Mouse (Mus musculus): ENCODE measurements around the gene Hist2h4. TPM values are rescaled to one million over a fixed set of nuclear protein-coding genes. Genes with fewer than 3 reads are reported as not detected.

Hist2h4 gene
- 4.1 TPM for polyA plus RNA-seq (2017; shearing (Covaris generic))

DNA sequence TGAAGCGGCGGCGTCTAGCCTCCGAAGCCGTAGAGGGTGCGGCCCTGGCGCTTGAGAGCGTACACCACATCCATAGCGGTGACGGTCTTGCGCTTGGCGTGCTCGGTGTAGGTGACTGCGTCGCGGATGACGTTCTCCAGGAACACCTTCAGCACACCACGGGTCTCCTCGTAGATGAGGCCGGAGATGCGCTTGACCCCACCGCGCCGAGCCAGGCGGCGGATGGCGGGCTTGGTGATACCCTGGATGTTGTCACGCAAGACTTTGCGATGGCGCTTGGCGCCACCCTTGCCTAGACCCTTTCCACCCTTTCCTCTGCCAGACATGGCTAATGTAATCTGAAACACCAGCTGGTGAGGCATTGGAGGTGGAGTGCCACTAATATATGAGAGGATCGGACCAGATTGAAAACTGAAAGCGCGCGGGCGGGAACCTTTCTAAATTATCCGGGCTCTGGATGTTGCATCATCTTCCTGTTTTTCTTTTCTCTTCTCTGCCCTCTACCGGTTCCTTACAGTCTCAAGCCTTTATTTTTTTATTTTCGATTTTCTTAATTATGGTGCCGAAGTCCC, at the start of gene Hist2h4:
Hist2h4 (minus strand) TSS at position 333 of the 572 bp plus-strand sequence.

DNA sequence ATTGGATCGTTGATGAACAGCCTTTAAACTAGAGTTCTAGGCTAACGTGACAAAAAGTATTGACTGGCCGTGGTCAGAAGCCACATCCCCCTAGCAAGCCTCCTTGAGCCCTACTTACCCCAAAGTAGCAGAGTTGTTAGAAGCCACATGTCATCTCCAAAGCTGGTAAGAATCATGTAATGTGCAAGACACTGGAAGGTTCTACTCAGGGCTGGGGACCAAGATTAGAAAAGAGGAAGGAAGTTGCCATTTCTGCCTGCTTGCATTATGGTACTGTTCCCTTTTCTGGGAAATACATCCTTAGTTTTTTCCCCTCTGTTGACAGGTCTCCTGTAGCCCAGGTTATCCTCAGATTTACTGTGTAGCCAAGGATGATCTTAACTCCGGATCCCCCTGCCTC, 30.7 kb upstream of the Hist2h4 start, which contains the start of gene Fcgr1:
Fcgr1 (minus strand) TSS at position 183 of the 400 bp plus-strand sequence.

DNA sequence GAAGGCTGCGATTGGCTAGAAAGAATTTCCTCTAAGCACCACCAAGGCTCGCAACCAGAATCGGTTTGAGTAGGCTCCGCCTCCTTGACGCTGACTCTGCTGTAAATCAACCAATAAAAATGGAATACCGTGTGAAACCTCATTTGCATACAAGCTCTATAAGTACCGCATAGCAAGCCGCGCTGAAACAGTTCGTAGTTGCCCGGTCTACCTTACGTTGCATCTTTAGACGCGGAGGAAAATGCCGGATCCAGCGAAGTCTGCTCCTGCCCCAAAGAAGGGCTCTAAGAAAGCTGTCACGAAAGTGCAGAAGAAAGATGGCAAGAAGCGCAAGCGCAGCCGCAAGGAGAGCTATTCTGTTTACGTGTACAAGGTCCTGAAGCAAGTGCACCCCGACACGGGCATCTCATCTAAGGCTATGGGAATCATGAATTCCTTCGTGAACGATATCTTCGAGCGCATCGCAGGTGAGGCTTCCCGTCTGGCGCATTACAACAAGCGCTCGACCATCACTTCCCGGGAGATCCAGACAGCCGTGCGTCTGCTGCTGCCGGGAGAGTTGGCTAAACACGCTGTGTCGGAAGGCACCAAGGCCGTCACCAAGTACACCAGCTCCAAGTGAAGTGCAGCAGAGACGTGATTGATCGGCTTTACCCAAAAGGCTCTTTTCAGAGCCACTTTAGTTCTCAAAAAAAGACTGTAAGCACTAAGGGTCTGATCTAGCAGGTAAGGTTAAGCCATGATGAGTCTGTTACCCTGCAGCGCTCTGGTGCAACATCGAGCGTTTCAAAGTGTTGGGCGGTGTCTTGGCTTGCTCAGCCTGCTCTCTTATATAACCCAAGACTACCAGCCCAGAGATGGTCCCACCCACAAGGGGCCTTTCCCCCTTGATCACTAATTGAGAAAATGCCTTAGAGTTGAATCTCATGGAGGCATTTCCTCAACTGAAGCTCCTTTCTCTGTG, 6.7 kb upstream of the Hist2h4 start, which contains the start of gene Hist2h2bb:
Hist2h2bb (plus strand) TSS at position 242 of the 964 bp plus-strand sequence.

DNA sequence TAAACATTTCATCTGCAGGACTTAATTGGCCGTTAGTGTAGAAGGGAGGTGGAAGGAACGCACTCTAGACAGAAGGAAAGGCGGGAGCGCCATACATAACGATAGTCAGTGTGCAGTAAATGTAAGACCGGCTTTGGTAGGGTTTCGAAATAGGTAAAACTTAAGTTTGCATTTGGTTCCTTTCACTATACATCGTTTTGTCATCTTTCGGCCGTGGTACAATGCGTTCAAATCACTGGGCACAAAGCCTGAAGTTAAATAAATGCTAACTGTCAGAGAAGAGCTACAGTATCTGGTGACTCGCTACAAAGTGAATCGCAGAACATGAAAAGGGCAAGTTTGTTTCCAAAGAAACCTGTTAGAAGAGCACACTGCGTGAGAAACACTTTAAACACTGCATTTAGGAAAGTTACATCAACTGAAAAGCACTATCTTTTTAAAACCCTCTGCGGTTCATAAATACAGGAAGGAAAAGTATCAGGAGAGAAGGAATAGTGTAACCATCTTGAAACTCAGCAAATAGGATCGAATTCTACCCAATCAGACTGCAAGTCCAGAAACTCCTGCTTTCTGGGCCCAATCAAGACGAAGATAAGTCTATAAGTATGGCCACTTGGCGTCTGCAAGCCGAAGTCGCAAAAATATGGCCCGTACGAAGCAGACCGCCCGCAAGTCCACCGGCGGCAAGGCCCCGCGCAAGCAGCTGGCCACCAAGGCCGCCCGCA, 5.1 kb upstream of the Hist2h4 start, which contains the start of gene Hist2h3b:
Hist2h3b (plus strand) TSS at position 604 of the 725 bp plus-strand sequence.

DNA sequence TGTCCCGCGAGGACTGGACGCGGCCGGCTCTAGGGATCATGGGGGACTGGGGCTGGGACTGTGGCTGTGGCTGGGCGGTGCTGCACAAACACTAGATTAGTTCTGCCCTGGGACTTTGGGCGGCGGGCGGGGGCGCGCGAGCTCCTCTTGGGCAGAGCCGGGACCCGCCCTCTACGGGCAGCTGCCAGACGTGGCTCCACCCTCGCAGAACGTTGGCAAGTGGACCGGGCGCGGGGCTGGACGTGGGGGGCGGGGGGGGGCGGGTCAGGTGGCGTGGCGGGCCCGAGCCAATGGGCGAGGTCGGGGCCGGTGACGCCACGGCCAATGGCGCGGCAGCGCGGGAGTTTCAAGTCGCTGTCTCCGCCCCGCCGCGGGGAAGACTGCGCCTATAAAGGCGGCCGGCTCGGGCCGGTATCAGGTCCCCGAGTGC, 16.7 kb downstream of the Hist2h4 start, which contains the start of gene Hist2h3c1:
Hist2h3c1 (plus strand) TSS at position 259 of the 430 bp plus-strand sequence.

DNA sequence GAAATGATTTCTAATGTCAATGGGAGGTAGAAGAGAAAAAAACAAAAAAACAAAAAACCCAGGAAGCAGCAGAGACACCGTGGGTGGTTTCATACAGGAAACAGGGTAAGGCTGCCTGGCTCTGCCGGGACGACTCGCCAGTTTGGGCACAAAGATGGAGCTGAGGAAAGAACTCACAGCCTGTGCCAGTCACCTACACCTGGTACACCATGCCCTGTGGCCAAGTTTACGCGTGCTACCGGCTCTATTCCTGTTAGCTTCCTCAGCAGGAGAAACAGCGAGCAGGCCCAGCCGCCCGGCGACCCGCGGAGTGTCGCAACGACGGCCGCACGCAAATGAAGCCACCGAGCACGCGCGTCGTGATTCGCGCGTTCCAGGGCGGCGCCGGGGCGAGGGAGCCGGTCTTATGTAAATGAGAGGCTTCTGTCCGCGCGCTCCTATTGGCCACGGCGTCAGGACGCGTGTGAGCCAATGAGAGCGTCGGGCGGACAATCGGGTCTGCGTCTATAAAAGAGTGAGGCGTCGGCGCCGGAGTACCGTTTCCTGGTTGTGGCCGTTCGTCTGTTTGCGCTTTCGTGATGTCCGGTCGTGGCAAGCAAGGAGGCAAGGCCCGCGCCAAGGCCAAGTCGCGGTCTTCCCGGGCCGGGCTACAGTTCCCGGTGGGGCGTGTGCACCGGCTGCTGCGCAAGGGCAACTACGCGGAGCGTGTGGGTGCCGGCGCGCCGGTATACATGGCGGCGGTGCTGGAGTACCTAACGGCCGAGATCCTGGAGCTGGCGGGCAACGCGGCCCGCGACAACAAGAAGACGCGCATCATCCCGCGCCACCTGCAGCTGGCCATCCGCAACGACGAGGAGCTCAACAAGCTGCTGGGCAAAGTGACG, 17.9 kb downstream of the Hist2h4 start, which contains the start of gene Hist2h2aa1:
Hist2h2aa1 (plus strand) TSS at position 495 of the 884 bp plus-strand sequence.

DNA sequence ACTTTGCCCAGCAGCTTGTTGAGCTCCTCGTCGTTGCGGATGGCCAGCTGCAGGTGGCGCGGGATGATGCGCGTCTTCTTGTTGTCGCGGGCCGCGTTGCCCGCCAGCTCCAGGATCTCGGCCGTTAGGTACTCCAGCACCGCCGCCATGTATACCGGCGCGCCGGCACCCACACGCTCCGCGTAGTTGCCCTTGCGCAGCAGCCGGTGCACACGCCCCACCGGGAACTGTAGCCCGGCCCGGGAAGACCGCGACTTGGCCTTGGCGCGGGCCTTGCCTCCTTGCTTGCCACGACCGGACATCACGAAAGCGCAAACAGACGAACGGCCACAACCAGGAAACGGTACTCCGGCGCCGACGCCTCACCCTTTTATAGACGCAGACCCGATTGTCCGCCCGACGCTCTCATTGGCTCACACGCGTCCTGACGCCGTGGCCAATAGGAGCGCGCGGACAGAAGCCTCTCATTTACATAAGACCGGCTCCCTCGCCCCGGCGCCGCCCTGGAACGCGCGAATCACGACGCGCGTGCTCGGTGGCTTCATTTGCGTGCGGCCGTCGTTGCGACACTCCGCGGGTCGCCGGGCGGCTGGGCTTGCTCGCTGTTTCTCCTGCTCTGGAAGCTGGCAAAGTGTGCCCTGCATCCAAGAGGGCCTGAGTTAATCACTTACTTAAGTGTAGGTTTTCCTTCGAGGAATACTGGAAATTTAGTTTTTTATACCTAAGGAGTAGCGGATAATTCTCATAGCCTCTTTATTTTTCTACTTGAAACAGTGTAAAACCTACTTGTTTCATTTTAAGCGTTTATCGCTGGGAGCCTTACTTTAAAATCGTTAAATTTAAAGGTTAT, 22.9 kb downstream of the Hist2h4 start, which contains the start of gene Hist2h2aa2:
Hist2h2aa2 (minus strand) TSS at position 328 of the 850 bp plus-strand sequence.

DNA sequence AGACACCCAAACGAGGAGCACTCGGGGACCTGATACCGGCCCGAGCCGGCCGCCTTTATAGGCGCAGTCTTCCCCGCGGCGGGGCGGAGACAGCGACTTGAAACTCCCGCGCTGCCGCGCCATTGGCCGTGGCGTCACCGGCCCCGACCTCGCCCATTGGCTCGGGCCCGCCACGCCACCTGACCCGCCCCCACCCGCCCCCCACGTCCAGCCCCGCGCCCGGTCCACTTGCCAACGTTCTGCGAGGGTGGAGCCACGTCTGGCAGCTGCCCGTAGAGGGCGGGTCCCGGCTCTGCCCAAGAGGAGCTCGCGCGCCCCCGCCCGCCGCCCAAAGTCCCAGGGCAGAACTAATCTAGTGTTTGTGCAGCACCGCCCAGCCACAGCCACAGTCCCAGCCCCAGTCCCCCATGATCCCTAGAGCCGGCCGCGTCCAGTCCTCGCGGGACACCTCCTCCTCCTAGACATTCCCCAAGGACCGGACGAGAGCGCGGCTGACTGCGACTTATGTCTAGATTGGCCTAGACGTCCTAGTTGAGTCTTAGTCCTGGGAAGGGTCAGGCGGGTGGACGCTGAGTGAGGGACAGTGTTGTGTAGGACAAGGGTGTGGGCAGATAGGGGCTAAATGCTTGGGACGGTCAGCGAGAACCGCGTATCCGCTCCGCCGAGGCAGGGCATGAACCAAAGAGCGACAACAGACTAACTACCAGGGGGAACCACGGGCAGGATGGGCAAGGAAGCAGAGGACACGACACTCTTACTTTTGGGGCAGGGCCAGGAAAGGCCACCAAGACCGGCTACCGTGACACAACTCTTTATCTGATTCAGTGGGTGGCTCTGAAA, 23.9 kb downstream of the Hist2h4 start, which contains the start of gene Hist2h3c2:
Hist2h3c2 (minus strand) TSS at position 174 of the 840 bp plus-strand sequence.

DNA sequence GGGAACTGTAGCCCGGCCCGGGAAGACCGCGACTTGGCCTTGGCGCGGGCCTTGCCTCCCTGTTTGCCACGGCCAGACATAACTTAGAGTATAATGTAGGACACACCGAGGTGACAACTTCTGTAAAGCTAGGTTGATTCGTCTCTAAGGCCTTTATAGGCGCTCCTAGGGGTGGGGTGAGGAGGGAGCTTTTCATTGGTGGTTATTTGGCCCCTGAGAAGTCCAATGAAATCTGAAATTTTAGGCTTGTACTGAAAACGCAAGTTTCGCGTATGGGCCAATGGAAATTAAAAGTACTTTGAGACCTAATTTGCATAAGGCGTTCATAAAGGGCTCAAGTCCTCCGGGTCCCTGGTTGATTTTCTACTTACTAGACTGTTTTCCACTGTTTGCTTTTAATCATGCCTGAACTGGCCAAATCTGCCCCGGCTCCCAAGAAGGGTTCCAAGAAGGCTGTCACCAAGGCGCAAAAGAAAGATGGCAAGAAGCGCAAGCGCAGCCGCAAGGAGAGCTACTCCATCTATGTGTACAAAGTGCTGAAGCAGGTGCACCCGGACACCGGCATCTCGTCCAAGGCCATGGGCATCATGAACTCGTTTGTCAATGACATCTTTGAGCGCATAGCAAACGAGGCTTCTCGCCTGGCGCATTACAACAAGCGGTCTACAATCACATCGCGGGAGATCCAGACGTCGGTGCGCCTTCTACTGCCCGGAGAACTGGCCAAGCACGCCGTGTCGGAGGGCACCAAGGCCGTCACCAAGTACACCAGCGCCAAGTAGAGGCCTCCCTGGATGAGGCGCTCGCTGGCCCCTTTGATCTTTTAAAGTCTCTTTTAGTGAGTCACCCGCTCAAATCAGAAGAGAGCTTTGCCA, 42.1 kb downstream of the Hist2h4 start, which contains the start of the genes Hist2h2ac and Hist2h2be:
Hist2h2ac (minus strand) TSS at position 116 of the 875 bp plus-strand sequence.
Hist2h2be (plus strand) TSS at position 355 of the 875 bp plus-strand sequence.

DNA sequence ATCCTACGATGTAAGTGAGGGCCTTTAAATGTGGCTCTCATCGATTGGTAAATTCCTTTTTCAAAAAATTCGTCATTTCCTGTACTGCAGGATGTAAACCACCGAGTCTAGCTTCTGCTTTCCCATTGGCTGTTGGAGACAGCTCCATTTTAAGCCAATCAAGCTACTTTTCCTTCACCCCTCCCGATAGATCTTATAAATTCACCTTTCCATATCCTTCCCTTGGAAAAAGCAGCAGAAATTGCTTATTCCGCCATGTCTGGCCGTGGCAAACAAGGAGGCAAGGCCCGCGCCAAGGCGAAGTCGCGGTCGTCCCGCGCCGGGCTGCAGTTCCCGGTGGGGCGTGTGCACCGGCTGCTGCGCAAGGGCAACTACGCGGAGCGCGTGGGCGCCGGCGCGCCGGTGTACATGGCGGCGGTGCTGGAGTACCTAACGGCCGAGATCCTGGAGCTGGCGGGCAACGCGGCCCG, 43.4 kb downstream of the Hist2h4 start, which contains the start of the genes Bola1 and Hist2h2ab:
Bola1 (minus strand) TSS at position 49 of the 470 bp plus-strand sequence.
Hist2h2ab (plus strand) TSS at position 205 of the 470 bp plus-strand sequence.

Other genes with a start within 250 kb of the Hist2h4 start
- 28.0 TPM for gene Vps45, start 204.8 kb downstream of the Hist2h4 start, polyA plus RNA-seq (2017; shearing (Covaris generic))
- gene Otud7b, start 158.8 kb downstream of the Hist2h4 start, polyA plus RNA-seq (2017; shearing (Covaris generic)) = 27.2 TPM
- 2.9 TPM for gene Mtmr11, start 101.3 kb downstream of the Hist2h4 start, polyA plus RNA-seq (2017; shearing (Covaris generic))
- 154 TPM for gene Sf3b4, start 91.0 kb downstream of the Hist2h4 start, polyA plus RNA-seq (2017; shearing (Covaris generic))
- 1.9 TPM for gene Sv2a, start 82.2 kb downstream of the Hist2h4 start, polyA plus RNA-seq (2017; shearing (Covaris generic))
- 28.8 TPM for gene Bola1, start 43.6 kb downstream of the Hist2h4 start, polyA plus RNA-seq (2017; shearing (Covaris generic))
- not detected for gene Hist2h2ab, start 43.4 kb downstream of the Hist2h4 start, polyA plus RNA-seq (2017; shearing (Covaris generic))
- gene Hist2h2ac, start 42.4 kb downstream of the Hist2h4 start, polyA plus RNA-seq (2017; shearing (Covaris generic)) = 7.6 TPM
- gene Hist2h2be, start 42.2 kb downstream of the Hist2h4 start, polyA plus RNA-seq (2017; shearing (Covaris generic)) = 3.7 TPM
- 0.53 TPM for gene Hist2h3c2, start 24.2 kb downstream of the Hist2h4 start, polyA plus RNA-seq (2017; shearing (Covaris generic))
- 45.7 TPM for gene Hist2h2aa2, start 23.0 kb downstream of the Hist2h4 start, polyA plus RNA-seq (2017; shearing (Covaris generic))
- 0.62 TPM for gene Hist2h2aa1, start 17.8 kb downstream of the Hist2h4 start, polyA plus RNA-seq (2017; shearing (Covaris generic))
- gene Hist2h3c1, start 16.6 kb downstream of the Hist2h4 start, polyA plus RNA-seq (2017; shearing (Covaris generic)) = not detected
- gene Hist2h3b, start 5.3 kb upstream of the Hist2h4 start, polyA plus RNA-seq (2017; shearing (Covaris generic)) = not detected
- 6.5 TPM for gene Hist2h2bb, start 6.4 kb upstream of the Hist2h4 start, polyA plus RNA-seq (2017; shearing (Covaris generic))
- 0.17 TPM for gene Fcgr1, start 30.7 kb upstream of the Hist2h4 start, polyA plus RNA-seq (2017; shearing (Covaris generic))
- gene BC107364, start 189.0 kb upstream of the Hist2h4 start, polyA plus RNA-seq (2017; shearing (Covaris generic)) = not detected